Mouse (Mus musculus) layer of hippocampus, adult 6 months (tissue): ENCODE measurements around the gene Epha4. TPM values are rescaled to one million over a fixed set of nuclear protein-coding genes. Genes with fewer than 3 reads are reported as not detected.

Experiments
- long read RNA-seq, 2 experiments: library from polyadenylated mRNA; unstranded; transcript quantifications; one replicate each; pipeline ENCODE4 v2.0.0; 2019 to 2020
- microRNA-seq: library from miRNA; unstranded; fragments of <30 nt; microRNA quantifications from one replicate; pipeline ENCODE4 v1.2.0, GENCODE M21; 2020
- polyA plus RNA-seq: library from polyadenylated mRNA; unstranded; fragments of <200 nt; fragmentation: Nextera tagmentation; gene quantifications from 2 replicates; pipeline ENCODE4 v1.2.3, GENCODE M21; 2021

The Epha4 gene
- polyA plus RNA-seq, result 90.5 and 108 TPM in 2 replicates
- long read RNA-seq, experiment 1, transcript Epha4-204 (17 exons, 3,612 nt), result major isoform, 60 of 244 reads
- long read RNA-seq, experiment 1, partial matches to known transcripts, result 123 of 244 reads
- long read RNA-seq, experiment 1, other reads (novel, unspliced or antisense), result 58 of 244 reads
- long read RNA-seq, experiment 2, full-length matches to known transcripts, result 210 of 407 reads
- long read RNA-seq, experiment 2, partial matches to known transcripts, result 143 of 407 reads
- long read RNA-seq, experiment 2, other reads (novel, unspliced or antisense), result 54 of 407 reads

DNA sequence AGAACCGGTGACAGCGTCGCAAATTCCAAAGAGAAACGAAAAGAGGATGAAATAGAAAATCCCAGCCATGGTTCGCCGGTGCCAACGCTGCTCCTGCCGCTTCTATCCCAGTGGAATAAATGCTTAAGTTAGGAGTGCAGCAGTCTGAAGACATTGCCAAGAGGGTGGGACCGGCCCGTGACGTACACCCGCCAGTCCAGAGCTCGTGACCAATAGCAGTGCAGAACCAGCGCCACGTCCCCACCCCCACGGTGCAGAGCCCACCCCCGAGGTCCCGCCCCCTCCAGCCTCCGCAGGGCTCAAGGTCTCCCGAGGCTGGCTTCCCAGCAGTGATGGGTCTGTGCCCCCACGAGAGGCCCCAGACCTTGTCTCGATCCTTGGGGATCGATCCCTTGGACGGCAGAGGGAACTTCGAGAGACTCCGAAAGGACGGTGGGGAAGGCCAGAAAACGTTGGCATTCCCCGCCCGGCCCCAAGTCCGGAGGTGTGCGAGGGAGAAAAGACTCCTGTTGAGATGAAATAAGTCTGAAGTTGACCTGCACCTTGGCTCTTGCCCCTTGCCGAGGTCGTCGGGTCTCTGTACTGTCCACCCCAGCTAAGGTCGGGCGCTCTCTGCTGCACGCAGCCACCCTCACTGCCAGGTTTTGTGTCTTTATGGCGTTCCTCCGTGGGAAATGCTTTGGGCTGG, at the start of gene Epha4:
Gene Epha4, minus strand, starts transcription at position 126 of the 688 bp plus-strand sequence.

Small RNA genes within 50 kb of the gene (microRNA-seq; reads per million reads assigned to microRNA genes)
- gene Mir6352, result not detected
